Mouse (Mus musculus): ENCODE measurements at regions not wholly inside any gene's neighbourhood (a gene's known extent, or its start where the extent isn't known, plus 50 kb on each side); places are given as distances from the start of the nearest gene placed in this dataset.
A peak's percentile ranks its signal among the peaks of the same experiment; 100 is the strongest.

GRCm38 (mm10) chr8:15734461-15734860, 688.6 kb upstream of the BB014433 start:
- DNase-seq, result no peak

GRCm38 (mm10) chr8:15731324-15731723, 685.4 kb upstream of the BB014433 start:
- no peak for DNase-seq

- DNase-seq, result peak; percentile 13
Observed at GRCm38 (mm10) chr8:15729075-15729474, 683.2 kb upstream of the BB014433 start.

GRCm38 (mm10) chr8:15726310-15726709, 680.4 kb upstream of the BB014433 start:
- no peak for DNase-seq
